Mouse (Mus musculus): ENCODE data around the gene Atxn1.
A peak's percentile ranks its signal among the peaks of the same experiment; 100 is the strongest.

Gene Atxn1

GRCm38 (mm10) chr13:45931891-45932290 lies 32.9 kb downstream of the Atxn1 start:
- peak; percentile 44 for DNase-seq (ENCODE audit: low read depth, low spot score)

GRCm38 (mm10) chr13:45931215-45931614 lies 33.6 kb downstream of the Atxn1 start:
- DNase-seq (ENCODE audit: low read depth, low spot score): no peak

GRCm38 (mm10) chr13:45929744-45930143 lies 35.1 kb downstream of the Atxn1 start:
- DNase-seq (ENCODE audit: low read depth, low spot score): no peak

GRCm38 (mm10) chr13:45925294-45925693 lies 39.5 kb downstream of the Atxn1 start:
- DNase-seq (ENCODE audit: low read depth, low spot score): peak; percentile 11

- DNase-seq (ENCODE audit: low read depth, low spot score): no peak
These were observed 40.3 kb downstream of the Atxn1 start for GRCm38 (mm10) chr13:45924555-45924954.

GRCm38 (mm10) chr13:45923086-45923485 lies 41.7 kb downstream of the Atxn1 start:
- no peak for DNase-seq (ENCODE audit: low read depth, low spot score)

GRCm38 (mm10) chr13:45922467-45922866 lies 42.3 kb downstream of the Atxn1 start:
- no peak for DNase-seq (ENCODE audit: low read depth, low spot score)

GRCm38 (mm10) chr13:45918956-45919711 lies 45.7 kb downstream of the Atxn1 start:
- no peak for DNase-seq (ENCODE audit: low read depth, low spot score)

GRCm38 (mm10) chr13:45918006-45918380 lies 46.8 kb downstream of the Atxn1 start:
- no peak for DNase-seq (ENCODE audit: low read depth, low spot score)

- DNase-seq (ENCODE audit: low read depth, low spot score): no peak
These were observed 47.5 kb downstream of the Atxn1 start for GRCm38 (mm10) chr13:45917058-45918005.

GRCm38 (mm10) chr13:45915921-45916320 lies 48.9 kb downstream of the Atxn1 start:
- DNase-seq (ENCODE audit: low read depth, low spot score): no peak

- DNase-seq (ENCODE audit: low read depth, low spot score): no peak
These were observed 49.8 kb downstream of the Atxn1 start for GRCm38 (mm10) chr13:45915026-45915425.

- no peak for DNase-seq (ENCODE audit: low read depth, low spot score)
These were observed 50.7 kb downstream of the Atxn1 start for GRCm38 (mm10) chr13:45914117-45914516.

GRCm38 (mm10) chr13:45911848-45912247 lies 53.0 kb downstream of the Atxn1 start:
- DNase-seq (ENCODE audit: low read depth, low spot score): no peak

GRCm38 (mm10) chr13:45911069-45911468 lies 53.7 kb downstream of the Atxn1 start:
- DNase-seq (ENCODE audit: low read depth, low spot score): no peak

GRCm38 (mm10) chr13:45910348-45910747 lies 54.5 kb downstream of the Atxn1 start:
- DNase-seq (ENCODE audit: low read depth, low spot score): no peak

GRCm38 (mm10) chr13:45907181-45907691 lies 57.6 kb downstream of the Atxn1 start:
- no peak for DNase-seq (ENCODE audit: low read depth, low spot score)

- no peak for DNase-seq (ENCODE audit: low read depth, low spot score)
These were observed 58.2 kb downstream of the Atxn1 start for GRCm38 (mm10) chr13:45906438-45907166.

GRCm38 (mm10) chr13:45904955-45905354 lies 59.9 kb downstream of the Atxn1 start:
- DNase-seq (ENCODE audit: low read depth, low spot score): no peak

GRCm38 (mm10) chr13:45904456-45904855 lies 60.4 kb downstream of the Atxn1 start:
- DNase-seq (ENCODE audit: low read depth, low spot score): no peak

GRCm38 (mm10) chr13:45903519-45904274 lies 61.1 kb downstream of the Atxn1 start:
- DNase-seq (ENCODE audit: low read depth, low spot score): no peak
